Mouse (Mus musculus) embryonic facial prominence, embryonic 12.5 days (tissue): ENCODE measurements around the gene Gm17617. TPM values are rescaled to one million over a fixed set of nuclear protein-coding genes. Genes with fewer than 3 reads are reported as not detected.
"Not testable (repeated sequence)": the region's sequence is repeated elsewhere in the genome, so short reads cannot be mapped to it uniquely, and the experiment has no call there.

ENCODE experiments used
- ATAC-seq: fragments of 200-750 bp; cut with Nextera tagmentation; 2 replicates; pipeline ENCODE4 v1.8.0; 2017; ENCODE audit not compliant: insufficient number of reproducible peaks, insufficient read depth, low FRiP score, low TSS enrichment
- H3K27ac ChIP-seq: fragments of 300-500 bp; sonication (generic); 2 replicates; pipeline ENCODE4 v1.5.1; 2016; ENCODE audit warnings: mild to moderate bottlenecking
- H3K27me3 ChIP-seq: fragments of 300-500 bp; sonication (generic); 2 replicates; pipeline ENCODE4 v1.6.1; 2016; ENCODE audit warnings: mild to moderate bottlenecking, moderate library complexity
- H3K36me3 ChIP-seq: fragments of 300-500 bp; sonication (generic); 2 replicates; pipeline ENCODE4 v1.6.1; 2016; ENCODE audit warnings: mild to moderate bottlenecking
- H3K4me1 ChIP-seq: fragments of 300-500 bp; sonication (generic); 2 replicates; pipeline ENCODE4 v1.6.1; 2016
- H3K4me2 ChIP-seq: fragments of 300-500 bp; sonication (generic); replicated peaks from 2 replicates; pipeline ENCODE4 v1.6.1; 2016; ENCODE audit warnings: mild to moderate bottlenecking, moderate library complexity
- H3K4me3 ChIP-seq: fragments of 300-500 bp; sonication (generic); 2 replicates; pipeline ENCODE4 v1.5.1; 2016; ENCODE audit warnings: mild to moderate bottlenecking
- H3K9ac ChIP-seq: fragments of 300-500 bp; sonication (generic); 2 replicates; pipeline ENCODE4 v1.6.1; 2016; ENCODE audit warnings: mild to moderate bottlenecking, moderate library complexity
- H3K9me3 ChIP-seq: fragments of 300-500 bp; sonication (generic); 2 replicates; pipeline ENCODE4 v1.6.1; 2016; ENCODE audit warnings: mild to moderate bottlenecking, moderate library complexity
- WGBS: fragments of 180-500 bp; shearing (Covaris S2); methylation state at CpG from one replicate; pipeline ENCODE4 v1.1.7; 2016; 5-methylcytosine and 5-hydroxymethylcytosine counted together
- polyA plus RNA-seq: library from polyadenylated mRNA; unstranded; fragments of >200 nt; fragmentation: Nextera tagmentation; extraction: Ambion mirVana; gene quantifications from 2 replicates; pipeline ENCODE4 v1.2.1, GENCODE M21; 2016

Gm17617 gene
- polyA plus RNA-seq, 1 experiment from 2014 or later, result not detected

DNA sequence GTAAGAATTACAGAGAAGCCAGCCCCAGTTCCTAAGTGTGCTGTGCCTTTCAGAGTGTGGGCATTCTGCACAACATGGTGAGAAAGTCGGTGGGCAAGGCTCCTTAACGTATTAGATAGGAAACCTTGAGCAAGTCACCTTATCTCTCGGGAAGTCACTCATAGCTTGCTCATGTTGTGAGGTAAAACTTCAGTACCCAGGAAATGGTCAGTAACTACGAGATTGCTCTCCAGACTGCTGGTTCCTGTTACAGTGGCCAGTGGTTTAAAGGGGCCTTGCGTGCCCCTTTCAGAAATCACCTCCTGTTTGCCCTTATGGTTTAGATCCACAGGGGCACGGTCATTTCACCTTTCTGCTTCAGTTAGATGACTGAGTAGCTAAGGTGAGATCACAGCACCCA lies 19.0 kb downstream of the Gm17617 start:
- WGBS, result 83% methylated on average over 6 of the region's 6 CpGs
- H3K9ac ChIP-seq, result no peak overlapping the region
- H3K4me1 ChIP-seq, result no peaks in the 10 kb centered on the region
- no peaks in the 10 kb centered on the region for H3K27me3 ChIP-seq
- H3K36me3 ChIP-seq, result peaks cover 61% of the 10 kb centered on the region
- no peak overlapping the region for H3K4me3 ChIP-seq
- H3K4me2 ChIP-seq, result no peak overlapping the region
- no peak overlapping the region for H3K27ac ChIP-seq
- ATAC-seq, result no peak
- H3K9me3 ChIP-seq, result no peaks in the 10 kb centered on the region

GRCm38 (mm10) chr13:55107694-55108093 lies 25.7 kb downstream of the Gm17617 start:
- H3K36me3 ChIP-seq, result peaks cover 19% of the 10 kb centered on the region
- no peak overlapping the region for H3K9ac ChIP-seq
- H3K4me3 ChIP-seq, result no peak overlapping the region
- H3K4me2 ChIP-seq, result no peak overlapping the region
- H3K27me3 ChIP-seq, result no peaks in the 10 kb centered on the region
- WGBS, result 76% methylated on average over 8 of the region's 8 CpGs
- ATAC-seq, result no peak
- no peak overlapping the region for H3K27ac ChIP-seq
- no peaks in the 10 kb centered on the region for H3K9me3 ChIP-seq
- H3K4me1 ChIP-seq, result peaks cover 6% of the 10 kb centered on the region

DNA sequence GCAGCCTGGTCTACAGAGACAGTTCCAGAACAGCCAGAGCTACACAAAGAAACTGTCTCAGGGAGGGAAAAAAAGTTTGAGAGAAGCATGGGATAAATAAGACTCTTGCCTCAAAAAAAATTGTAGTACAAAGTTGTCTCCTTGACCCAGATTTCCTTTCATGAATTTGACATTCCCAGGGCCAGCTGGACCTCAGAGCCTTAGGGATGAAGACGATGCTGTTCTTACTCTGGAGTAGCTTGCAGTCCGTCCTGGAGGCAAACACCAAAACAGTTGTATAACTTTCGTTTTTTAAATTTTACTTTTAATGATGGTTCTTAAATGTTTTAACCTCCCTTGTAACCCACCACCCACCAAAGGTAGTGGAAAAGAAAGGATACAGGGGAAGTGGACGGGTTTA lies 26.2 kb downstream of the Gm17617 start:
- H3K9ac ChIP-seq, result no peak overlapping the region
- ATAC-seq, result no peak

GRCm38 (mm10) chr13:55105953-55106691 lies 27.2 kb downstream of the Gm17617 start:
- WGBS, result 19% methylated on average over 8 of the region's 8 CpGs
- H3K4me3 ChIP-seq, result peak overlapping the region; percentile 73
- no peak for ATAC-seq
- H3K9me3 ChIP-seq, result no peaks in the 10 kb centered on the region
- H3K36me3 ChIP-seq, result peaks cover 17% of the 10 kb centered on the region
- peak overlapping the region; percentile 81 for H3K4me2 ChIP-seq
- H3K27me3 ChIP-seq, result no peaks in the 10 kb centered on the region
- H3K4me1 ChIP-seq, result peaks cover 6% of the 10 kb centered on the region
- no peak overlapping the region for H3K27ac ChIP-seq
- peak overlapping the region; percentile 91 for H3K9ac ChIP-seq

More for the DNA sequence above, 26.2 kb downstream of the Gm17617 start:
- no peaks in the 10 kb centered on the region for H3K27me3 ChIP-seq
- no peaks in the 10 kb centered on the region for H3K9me3 ChIP-seq
- peaks cover 17% of the 10 kb centered on the region for H3K36me3 ChIP-seq
- H3K4me3 ChIP-seq, result no peak overlapping the region
- 86% methylated on average over 4 of the region's 4 CpGs for WGBS
- H3K4me2 ChIP-seq, result no peak overlapping the region
- no peak overlapping the region for H3K27ac ChIP-seq
- H3K4me1 ChIP-seq, result peaks cover 6% of the 10 kb centered on the region

DNA sequence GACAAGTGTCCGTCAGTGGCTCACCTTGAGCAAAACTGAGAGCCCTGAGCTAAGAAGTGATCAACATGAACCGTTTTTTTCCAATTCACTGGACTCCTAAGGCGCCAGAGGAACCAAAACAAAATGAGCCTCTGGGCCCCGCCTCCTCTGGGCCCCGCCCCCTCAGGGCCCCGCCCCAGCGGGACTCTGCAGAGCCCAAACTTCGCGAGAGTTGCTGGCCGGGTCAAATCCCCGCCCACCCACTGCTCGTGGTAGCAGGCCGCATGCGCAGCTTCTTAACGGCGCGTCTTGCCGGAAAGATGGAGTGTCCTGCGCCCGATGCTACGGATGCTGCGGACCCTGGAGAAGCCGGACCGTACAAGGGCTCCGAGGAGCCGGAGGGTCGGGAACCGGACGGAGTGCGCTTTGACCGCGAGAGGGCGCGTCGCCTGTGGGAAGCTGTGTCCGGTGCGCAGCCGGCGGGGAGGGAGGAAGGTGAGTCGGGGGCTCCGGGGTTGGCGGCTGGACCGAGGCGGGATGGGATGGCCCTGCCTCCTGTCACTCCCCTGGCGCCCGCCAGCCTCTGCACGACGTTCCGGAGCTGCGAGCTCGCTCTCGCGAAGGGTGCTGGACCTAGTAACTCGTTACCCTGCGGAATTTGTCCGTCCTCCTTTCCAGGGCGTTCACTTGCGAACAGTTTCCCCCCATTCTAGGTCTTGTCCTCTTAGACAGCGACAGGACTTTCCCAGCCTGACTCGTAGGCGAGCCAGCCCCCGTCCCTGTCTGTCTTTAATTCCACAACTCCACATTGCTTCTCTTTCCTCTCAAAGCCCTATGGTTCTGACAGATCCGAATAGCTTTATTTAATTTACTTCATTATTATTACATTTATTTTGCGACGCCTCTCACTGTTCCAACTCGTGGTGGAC lies 28.0 kb downstream of the Gm17617 start, which contains the start of gene Zfp346:
Zfp346 (plus strand) TSS at position 267 of the 908 bp plus-strand sequence.
- Histone ChIP-seq H3K9ac (peak within 1 kb of the TSS; percentile 91), H3K4me3 (peak within 1 kb of the TSS; percentile 73), H3K9me3 (no peaks in the 10 kb centered on the region), H3K36me3 (peaks cover 17% of the 10 kb centered on the region), H3K27me3 (no peaks in the 10 kb centered on the region), H3K4me2 (peak within 1 kb of the TSS; percentile 81), H3K4me1 (peaks cover 6% of the 10 kb centered on the region), H3K27ac (peak within 1 kb of the TSS; percentile 86)
- WGBS, result 1% methylated on average over 60 of the region's 66 CpGs
- peak; percentile 91 for ATAC-seq

- no peaks in the 10 kb centered on the region for H3K9me3 ChIP-seq
- ATAC-seq, result no peak
- no peak overlapping the region for H3K4me2 ChIP-seq
- H3K36me3 ChIP-seq, result peaks cover 10% of the 10 kb centered on the region
- no peaks in the 10 kb centered on the region for H3K27me3 ChIP-seq
- H3K4me1 ChIP-seq, result peaks cover 13% of the 10 kb centered on the region
- no peak overlapping the region for H3K9ac ChIP-seq
- WGBS, result 61% methylated on average over 2 of the region's 2 CpGs
- no peak overlapping the region for H3K4me3 ChIP-seq
- H3K27ac ChIP-seq, result no peak overlapping the region
These were observed 30.0 kb downstream of the Gm17617 start for GRCm38 (mm10) chr13:55103351-55103750.

DNA sequence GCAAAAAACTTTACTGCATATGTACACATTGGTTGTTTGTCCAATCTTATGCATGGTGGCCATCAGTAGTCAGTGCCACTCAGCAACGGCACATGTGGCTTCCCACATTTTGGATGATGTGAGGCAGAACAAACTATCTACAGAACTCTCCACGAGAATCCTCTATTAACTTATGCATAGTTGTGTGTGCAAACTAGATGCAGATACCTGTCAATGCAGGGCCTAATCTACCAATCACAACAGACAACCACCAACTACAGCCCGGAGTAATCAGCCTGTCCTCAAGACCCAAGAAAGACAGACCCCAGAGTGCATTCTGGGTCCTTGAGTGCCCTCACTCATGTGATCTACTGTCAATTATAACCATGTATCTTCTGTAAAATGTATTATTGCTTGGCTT lies 31.0 kb downstream of the Gm17617 start:
- Histone ChIP-seq H3K9me3 (no peaks in the 10 kb centered on the region), H3K9ac (no peak overlapping the region), H3K4me2 (no peak overlapping the region), H3K27me3 (no peaks in the 10 kb centered on the region), H3K36me3 (0 out of 2 replicates have a peak, but pooled peaks cover under 1% of the 10 kb centered on the region), H3K4me3 (no peak overlapping the region), H3K4me1 (peaks cover 13% of the 10 kb centered on the region), H3K27ac (no peak overlapping the region)
- 96% methylated on average over 3 of the region's 3 CpGs for WGBS
- no peak for ATAC-seq

DNA sequence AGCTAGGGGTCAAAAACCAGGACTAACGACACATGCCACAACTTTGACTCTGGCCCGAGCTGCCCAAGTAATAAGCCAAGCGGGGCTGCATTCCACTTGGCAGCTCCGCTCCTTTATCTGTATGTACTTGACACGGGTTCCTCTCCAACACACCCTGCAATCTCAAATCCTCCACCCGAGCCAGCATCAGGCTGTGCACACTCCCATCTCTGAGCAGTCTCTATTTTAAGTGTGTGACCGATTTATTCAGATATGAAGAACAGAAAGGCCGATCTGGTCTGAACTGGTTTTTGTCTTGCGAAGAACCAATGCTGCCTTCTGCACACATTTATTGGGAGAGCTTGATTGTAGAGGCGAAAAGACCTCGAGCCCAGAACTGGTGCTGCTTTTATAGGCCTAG lies 31.7 kb downstream of the Gm17617 start:
- no peak for ATAC-seq
- Histone ChIP-seq H3K4me1 (peaks cover 13% of the 10 kb centered on the region), H3K4me2 (no peak overlapping the region), H3K9me3 (no peaks in the 10 kb centered on the region), H3K9ac (no peak overlapping the region), H3K27me3 (no peaks in the 10 kb centered on the region), H3K4me3 (no peak overlapping the region), H3K27ac (no peak overlapping the region), H3K36me3 (no peaks in the 10 kb centered on the region)
- 92% methylated on average over 11 of the region's 11 CpGs for WGBS

DNA sequence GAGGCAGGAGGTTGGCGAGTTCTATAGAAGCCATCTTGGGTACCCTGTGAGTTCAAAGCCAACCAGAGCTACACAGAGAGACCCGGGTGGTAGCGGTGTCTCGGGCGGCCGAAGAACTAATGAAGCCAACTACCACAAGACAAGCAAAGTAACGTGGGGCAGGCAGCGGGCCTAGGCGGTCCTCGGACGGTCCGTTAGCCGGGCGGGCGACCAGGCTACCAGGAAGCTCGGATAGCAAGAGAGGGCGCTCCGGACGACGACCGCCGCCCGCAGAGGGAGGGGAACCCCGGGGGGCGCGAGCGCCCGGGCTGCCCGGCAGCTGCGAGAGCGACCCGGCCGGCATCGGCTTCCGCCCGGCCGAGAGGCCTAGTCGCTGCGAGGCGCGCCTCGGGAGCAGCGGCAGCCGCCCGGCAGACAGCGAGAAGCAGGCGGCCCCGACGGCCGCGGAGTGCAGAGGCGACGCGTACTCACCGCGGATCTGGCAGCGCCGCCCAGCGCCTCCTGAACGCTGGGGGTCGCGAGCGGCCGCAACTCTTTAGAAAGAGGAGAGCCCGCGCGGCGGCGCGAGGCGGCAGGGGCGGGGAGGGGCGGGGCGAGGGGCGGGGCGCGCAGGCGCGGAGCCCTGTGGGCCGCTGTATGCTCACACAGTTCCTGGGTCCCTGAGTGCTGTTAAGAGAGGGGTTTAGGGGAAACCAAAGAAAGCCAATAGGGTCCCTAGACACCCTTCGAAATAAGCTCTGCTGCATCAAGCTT lies 33.4 kb downstream of the Gm17617 start, which contains the start of gene Uimc1:
Uimc1 (minus strand) TSS at position 575 of the 753 bp plus-strand sequence.
- H3K27me3 ChIP-seq, result no peaks in the 10 kb centered on the region
- ATAC-seq, result peak; percentile 90
- WGBS, result under 1% methylated on average over 74 of the region's 81 CpGs
- H3K36me3 ChIP-seq, result no peaks in the 10 kb centered on the region
- peak within 1 kb of the TSS; percentile 83 for H3K9ac ChIP-seq
- H3K4me2 ChIP-seq, result peak within 1 kb of the TSS; percentile 70
- H3K4me3 ChIP-seq, result peak within 1 kb of the TSS; percentile 84
- no peaks in the 10 kb centered on the region for H3K9me3 ChIP-seq
- H3K4me1 ChIP-seq, result peaks cover 7% of the 10 kb centered on the region
- peak within 1 kb of the TSS; percentile 90 for H3K27ac ChIP-seq

DNA sequence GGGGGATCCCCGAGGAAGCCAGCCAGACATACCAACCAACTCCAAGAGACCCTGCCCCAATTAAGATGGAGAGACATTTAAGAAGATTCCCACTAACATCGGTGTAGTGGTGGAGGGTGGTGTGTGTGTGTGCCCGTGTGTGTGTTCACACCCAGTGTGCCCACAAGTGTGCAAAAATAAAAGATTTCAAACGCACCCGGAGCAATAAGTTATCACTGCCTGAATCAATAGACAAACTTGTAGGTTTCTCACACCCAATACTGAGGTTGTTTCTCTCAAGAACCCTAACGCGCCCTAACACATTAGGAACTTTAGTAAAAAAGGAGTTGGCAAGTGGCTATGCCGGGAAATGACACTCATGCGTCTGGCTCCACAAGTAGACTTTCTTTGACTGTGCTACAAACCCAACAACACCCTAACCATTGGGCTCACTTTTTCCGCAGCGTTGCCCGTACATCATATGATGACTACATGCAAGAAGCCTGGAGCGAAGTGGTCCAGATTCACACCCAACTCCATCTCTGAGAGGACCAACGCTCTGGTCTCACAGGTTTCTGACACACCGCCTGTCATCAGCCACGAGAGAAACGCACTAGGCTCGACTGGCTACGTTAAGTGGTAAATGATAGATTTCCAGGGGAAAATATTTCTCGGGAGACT lies 34.2 kb downstream of the Gm17617 start:
- Histone ChIP-seq H3K4me3 (peak overlapping the region; percentile 84), H3K4me2 (peak overlapping the region; percentile 70), H3K27ac (peak overlapping the region; percentile 90; the same call in 1 of the 2 replicates), H3K36me3 (no peaks in the 10 kb centered on the region), H3K9ac (peak overlapping the region; percentile 83), H3K4me1 (peaks cover 7% of the 10 kb centered on the region), H3K27me3 (no peaks in the 10 kb centered on the region), H3K9me3 (no peaks in the 10 kb centered on the region)
- WGBS, result 39% methylated on average over 20 of the region's 20 CpGs
- ATAC-seq, result no peak

DNA sequence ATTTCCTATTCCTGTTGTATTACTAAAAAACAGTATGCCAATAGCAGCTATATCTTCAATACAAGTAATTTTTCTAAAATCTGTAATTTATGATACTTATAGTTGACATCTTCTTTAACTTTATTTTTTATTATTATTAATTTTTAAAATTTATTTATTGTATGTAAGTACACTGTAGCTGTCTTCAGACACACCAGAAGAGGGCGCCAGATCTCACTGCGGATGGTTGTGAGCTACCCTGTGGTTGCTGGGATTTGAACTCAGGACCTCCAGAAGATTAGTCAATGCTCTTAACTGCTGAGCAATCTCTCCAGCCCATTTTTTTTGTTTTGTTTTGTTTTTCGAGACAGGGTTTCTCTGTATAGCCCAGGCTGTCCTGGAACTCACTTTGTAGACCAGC lies 35.5 kb downstream of the Gm17617 start:
- not testable (repeated sequence) for H3K4me1 ChIP-seq, H3K36me3 ChIP-seq, ATAC-seq, H3K27ac ChIP-seq, H3K4me2 ChIP-seq, H3K9me3 ChIP-seq, H3K27me3 ChIP-seq, H3K4me3 ChIP-seq, H3K9ac ChIP-seq
- 87% methylated on average over 3 of the region's 3 CpGs for WGBS
